Mouse (Mus musculus) MEL (cell line): ENCODE results near the gene Slc4a8. TPM values are rescaled to one million over a fixed set of nuclear protein-coding genes. Genes with fewer than 3 reads are reported as not detected.

Experiments
- DNase-seq: peaks from one replicate; pipeline ENCODE4 v3.0.0; 2011; ENCODE audit warnings: low read depth, low spot score
- H3K27ac ChIP-seq: 2 replicates; pipeline ENCODE4 v1.5.1; 2012; ENCODE audit warnings: low read depth, mild to moderate bottlenecking, control low read depth, low read length, moderate library complexity; ENCODE audit not compliant: control insufficient read depth
- H3K27me3 ChIP-seq, 2 experiments: fragments of 150-350 bp in 1 of 2; sonication (generic) in 1 of 2; 2 replicates each; pipeline ENCODE4 v1.6.1; 2012; ENCODE audit warnings: low read length in 2 of 2, mild to moderate bottlenecking in 2 of 2, improper control_type of control experiment in 1 of 2, moderate library complexity in 1 of 2; ENCODE audit not compliant: insufficient read depth in 2 of 2, control insufficient read depth in 1 of 2
- H3K36me3 ChIP-seq, 2 experiments: 2 replicates each; pipeline ENCODE4 v1.6.1; 2012 to 2014; ENCODE audit warnings: low read length in 2 of 2, improper control_type of control experiment in 1 of 2, inconsistent platforms in 1 of 2, mild to moderate bottlenecking in 1 of 2; ENCODE audit not compliant: insufficient read depth in 2 of 2, control insufficient read depth in 1 of 2
- H3K4me1 ChIP-seq, 2 experiments: fragments of 150-350 bp in 1 of 2; sonication (generic) in 1 of 2; 2 replicates each; pipeline ENCODE4 v1.6.1; 2012; ENCODE audit warnings: low read length in 2 of 2, improper control_type of control experiment in 1 of 2, mild to moderate bottlenecking in 1 of 2; ENCODE audit not compliant: insufficient read depth in 2 of 2, control insufficient read depth in 1 of 2
- H3K4me3 ChIP-seq, 2 experiments: fragments of 150-350 bp in 1 of 2; sonication (generic) in 1 of 2; 2 replicates each; pipeline ENCODE4 v1.5.1; 2012; ENCODE audit warnings: low read depth in 2 of 2, low read length in 2 of 2, mild to moderate bottlenecking in 2 of 2, moderate library complexity in 2 of 2, control low read depth in 1 of 2, improper control_type of control experiment in 1 of 2; ENCODE audit not compliant: control insufficient read depth in 1 of 2, insufficient read depth in 1 of 2
- H3K79me2 ChIP-seq: 2 replicates; pipeline ENCODE4 v1.6.1; 2012; ENCODE audit warnings: mild to moderate bottlenecking, low read length, moderate library complexity; ENCODE audit not compliant: control insufficient read depth, poor library complexity, insufficient read depth
- H3K9ac ChIP-seq: 2 replicates; pipeline ENCODE4 v1.6.1; 2012; ENCODE audit warnings: low read depth, mild to moderate bottlenecking, control low read depth, low read length, moderate library complexity; ENCODE audit not compliant: control insufficient read depth, poor library complexity, severe bottlenecking
- H3K9me3 ChIP-seq: fragments of 150-350 bp; sonication (generic); replicated peaks from 2 replicates; pipeline ENCODE4 v1.6.1; 2012; ENCODE audit warnings: mild to moderate bottlenecking, low read length, improper control_type of control experiment, moderate library complexity; ENCODE audit not compliant: insufficient read depth
- CTCF ChIP-seq, 3 experiments: IDR thresholded peaks in 2 of 3; conservative IDR thresholded peaks in 1 of 3; 2 replicates each; pipeline ENCODE4 v1.5.1; 2011 to 2012; ENCODE audit warnings: low read length in 3 of 3, low read depth in 2 of 3, mild to moderate bottlenecking in 2 of 3, improper control_type of control experiment in 1 of 3, inconsistent platforms in 1 of 3, mixed read lengths in 1 of 3, moderate library complexity in 1 of 3; ENCODE audit not compliant: control insufficient read depth in 1 of 3, insufficient read depth in 1 of 3, poor library complexity in 1 of 3, severe bottlenecking in 1 of 3
- ELF1 ChIP-seq: IDR thresholded peaks from 2 replicates; pipeline ENCODE4 v1.6.1; 2014; ENCODE audit warnings: low read depth, mild to moderate bottlenecking, inconsistent platforms, low read length, improper control_type of control experiment, moderate library complexity
- EP300 ChIP-seq, 2 experiments: IDR thresholded peaks; 2 replicates each; pipeline ENCODE4 v1.6.1; 2011; ENCODE audit warnings: improper control_type of control experiment in 2 of 2, low read length in 2 of 2, low read depth in 1 of 2, mild to moderate bottlenecking in 1 of 2
- GABPA ChIP-seq: IDR thresholded peaks from 2 replicates; pipeline ENCODE4 v1.6.1; 2012; ENCODE audit warnings: low read depth, mild to moderate bottlenecking, inconsistent platforms, low read length, improper control_type of control experiment, moderate library complexity
- GATA1 ChIP-seq: IDR thresholded peaks from 2 replicates; pipeline ENCODE4 v1.6.1; 2011; ENCODE audit warnings: low read depth, low read length, improper control_type of control experiment
- JUND ChIP-seq: IDR thresholded peaks from 2 replicates; pipeline ENCODE4 v1.6.1; 2011; ENCODE audit warnings: low read depth, mild to moderate bottlenecking, improper control_type of control experiment, low read length
- MAFK ChIP-seq: IDR thresholded peaks from 2 replicates; pipeline ENCODE4 v1.6.1; 2011; ENCODE audit warnings: low read depth, mild to moderate bottlenecking, low read length, improper control_type of control experiment, borderline replicate concordance
- MAX ChIP-seq: IDR thresholded peaks from 2 replicates; pipeline ENCODE4 v1.6.1; 2011; ENCODE audit warnings: low read length, improper control_type of control experiment
- MAZ ChIP-seq: IDR thresholded peaks from 2 replicates; pipeline ENCODE4 v1.6.1; 2012; ENCODE audit warnings: low read depth, mild to moderate bottlenecking, inconsistent platforms, low read length, improper control_type of control experiment
- MYC ChIP-seq: IDR thresholded peaks from 2 replicates; pipeline ENCODE4 v1.6.1; 2011; ENCODE audit warnings: low read depth, mild to moderate bottlenecking, low read length, improper control_type of control experiment, moderate library complexity
- RAD21 ChIP-seq: IDR thresholded peaks from 2 replicates; pipeline ENCODE4 v1.6.1; 2011; ENCODE audit warnings: mild to moderate bottlenecking, low read depth, low read length, improper control_type of control experiment
- SIN3A ChIP-seq: IDR thresholded peaks from 2 replicates; pipeline ENCODE4 v1.6.1; 2012; ENCODE audit warnings: low read length, improper control_type of control experiment, inconsistent platforms
- TAL1 ChIP-seq: IDR thresholded peaks from 2 replicates; pipeline ENCODE4 v1.6.1; 2012; ENCODE audit warnings: mild to moderate bottlenecking, inconsistent platforms, low read length, moderate library complexity, mixed read lengths
- TBP ChIP-seq: IDR thresholded peaks from 2 replicates; pipeline ENCODE4 v1.8.0; 2011; ENCODE audit warnings: low read depth, low read length, improper control_type of control experiment
- USF1 ChIP-seq: IDR thresholded peaks from 2 replicates; pipeline ENCODE4 v1.6.1; 2014; ENCODE audit warnings: low read depth, mild to moderate bottlenecking, inconsistent platforms, low read length, improper control_type of control experiment, moderate library complexity
- USF2 ChIP-seq, 2 experiments: IDR thresholded peaks; 2 replicates each; pipeline ENCODE4 v1.6.1; 2011 to 2012; ENCODE audit warnings: improper control_type of control experiment in 2 of 2, low read length in 2 of 2, borderline replicate concordance in 1 of 2, inconsistent platforms in 1 of 2, low read depth in 1 of 2, mild to moderate bottlenecking in 1 of 2; ENCODE audit not compliant: insufficient read depth in 1 of 2
- ZNF384 ChIP-seq: IDR thresholded peaks from 2 replicates; pipeline ENCODE4 v1.6.1; 2012; ENCODE audit warnings: low read depth, mild to moderate bottlenecking, inconsistent platforms, low read length, improper control_type of control experiment
- polyA plus RNA-seq, 2 experiments: library from polyadenylated mRNA; stranded (reverse) in 1 of 2; unstranded in 1 of 2; fragments of >175 nt in 1 of 2; fragments of >200 nt in 1 of 2; gene quantifications; 2 replicates each; pipeline versions ENCODE4 v1.2.1 to v1.2.4; 2012; ENCODE audit warnings: low replicate concordance in 2 of 2, low read depth in 1 of 2; ENCODE audit not compliant: insufficient read length in 2 of 2, insufficient read depth in 1 of 2, missing spikeins in 1 of 2
- total RNA-seq: library from RNA; depleted of rRNA; stranded (reverse); fragments of 300-350 nt; gene quantifications from 2 replicates; pipeline ENCODE4 v1.2.3, GENCODE M21; 2012

Slc4a8 gene
- total and polyA plus RNA-seq, 3 experiments, result 0.35 to 2.5 TPM; not detected in 1

DNA sequence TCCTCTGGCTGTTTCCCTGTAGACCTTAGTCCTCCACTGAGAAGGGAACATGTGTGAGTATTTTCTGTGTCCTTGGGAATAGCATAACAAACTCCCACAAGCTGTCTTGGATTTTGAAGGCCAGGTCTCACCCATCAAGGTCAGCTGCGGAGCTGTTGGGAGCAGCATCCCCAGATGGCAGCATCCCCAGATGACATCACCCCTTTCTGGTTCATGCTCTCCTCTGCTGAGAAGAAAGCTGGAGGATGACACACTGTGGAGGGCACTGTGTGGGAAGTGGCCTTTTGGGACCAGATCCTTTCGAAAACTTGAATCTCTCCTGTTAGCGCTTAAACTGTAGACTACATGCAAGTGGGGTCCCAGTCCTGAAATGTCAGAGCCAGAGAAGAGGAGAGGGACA, 14.9 kb downstream of the Slc4a8 start:
- DNase-seq, result no peak
- no peaks in the 10 kb centered on the region for H3K36me3 ChIP-seq
- no peaks in the 10 kb centered on the region for H3K4me1 ChIP-seq
- H3K27me3 ChIP-seq, result no peaks in the 10 kb centered on the region
- H3K9me3 ChIP-seq, result no peaks in the 10 kb centered on the region
- no peaks in the 10 kb centered on the region for H3K79me2 ChIP-seq
- no peak for TF ChIP-seq MAX
- no peak for TF ChIP-seq MAZ
- no peak for TF ChIP-seq USF1
- TF ChIP-seq ZNF384, result no peak
- H3K9ac ChIP-seq, result no peak overlapping the region
- H3K4me3 ChIP-seq, result no peak overlapping the region
- no peak overlapping the region for H3K27ac ChIP-seq

DNA sequence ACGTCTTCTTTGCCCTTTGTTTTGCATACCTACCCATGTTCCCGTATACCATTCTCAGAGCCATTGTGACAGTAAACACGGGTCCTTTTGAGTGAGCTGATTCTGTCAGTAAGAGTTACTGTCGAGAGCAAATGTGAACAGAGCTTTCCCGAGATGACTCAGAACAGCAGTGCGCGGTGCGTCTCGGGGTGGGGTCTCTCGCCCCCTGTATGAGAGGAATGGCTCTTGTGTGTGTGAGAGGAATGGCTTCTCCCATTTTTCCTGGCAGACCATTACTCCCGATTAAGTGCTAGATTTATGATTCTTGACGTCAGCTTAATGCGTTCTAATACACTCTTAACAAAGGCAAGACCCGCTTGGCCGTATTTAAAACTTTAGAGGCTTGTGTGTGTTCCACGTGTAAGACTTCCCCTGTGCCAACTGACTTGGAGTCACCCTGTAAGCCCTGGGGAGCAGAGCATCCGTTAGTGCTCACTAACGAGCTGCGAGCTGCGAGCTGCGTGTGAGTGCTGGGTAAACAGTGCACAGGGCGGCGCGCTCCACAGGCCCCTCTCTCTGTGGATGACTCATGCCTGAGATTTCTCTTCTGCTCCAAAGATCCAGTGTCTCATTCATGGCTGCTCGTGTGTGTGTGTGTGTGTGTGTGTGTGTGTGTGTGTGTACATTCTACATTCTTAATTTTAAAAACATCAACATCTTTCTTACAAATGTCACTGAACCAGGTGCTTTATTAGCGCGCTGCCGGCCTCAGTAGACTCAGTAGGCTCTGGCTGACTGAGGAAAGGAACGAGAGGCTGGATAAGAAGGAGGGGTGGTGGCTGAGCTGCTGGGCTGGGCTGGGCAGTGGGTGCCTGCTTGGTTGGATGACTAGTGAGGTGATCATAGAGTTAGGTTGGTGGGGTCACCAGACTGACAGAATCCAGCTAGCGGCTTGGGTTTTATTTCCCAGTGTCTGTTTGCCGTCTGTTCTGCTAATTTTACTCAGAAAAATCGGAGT, 15.8 kb downstream of the Slc4a8 start:
- no peak for DNase-seq
- no peaks in the 10 kb centered on the region for H3K27me3 ChIP-seq
- H3K4me3 ChIP-seq, result no peak overlapping the region
- H3K4me1 ChIP-seq, result no peaks in the 10 kb centered on the region
- no peaks in the 10 kb centered on the region for H3K79me2 ChIP-seq
- no peak overlapping the region for H3K27ac ChIP-seq
- TF ChIP-seq RAD21, result no peak
- no peak for TF ChIP-seq ELF1
- no peak for TF ChIP-seq MYC
- no peak for TF ChIP-seq CTCF (IDR thresholded peaks at IDR 0.05 in 2 of 3, conservative IDR thresholded peaks at IDR 0.05 in 1 of 3; ENCODE audit: control insufficient read depth in 1 of 3, insufficient read depth in 1 of 3, low read depth in 2 of 3, low read length in 3 of 3, poor library complexity in 1 of 3, severe bottlenecking in 1 of 3)
- no peak for TF ChIP-seq MAX
- TF ChIP-seq USF1, result no peak
- no peak for TF ChIP-seq EP300 (IDR thresholded peaks at IDR 0.05; ENCODE audit: low read depth in 1 of 2, low read length in 2 of 2)
- no peak for TF ChIP-seq USF2 (IDR thresholded peaks at IDR 0.05; ENCODE audit: borderline replicate concordance in 1 of 2, insufficient read depth in 1 of 2, low read depth in 1 of 2, low read length in 2 of 2)
- no peak for TF ChIP-seq TBP
- no peak for TF ChIP-seq TAL1
- no peak for TF ChIP-seq MAZ
- no peak for TF ChIP-seq GATA1
- TF ChIP-seq SIN3A, result no peak
- no peak for TF ChIP-seq JUND
- TF ChIP-seq MAFK, result no peak
- no peak for TF ChIP-seq GABPA
- TF ChIP-seq, all 39 proteins: peak for 0
- Histone ChIP-seq H3K36me3 (no peaks in the 10 kb centered on the region), H3K9me3 (no peaks in the 10 kb centered on the region), H3K9ac (no peak overlapping the region)
